Mouse (Mus musculus) kidney, adult 2 months (tissue): ENCODE results near the gene Gm45783. TPM values are rescaled to one million over a fixed set of nuclear protein-coding genes. Genes with fewer than 3 reads are reported as not detected.
"Not testable (repeated sequence)": the region's sequence is repeated elsewhere in the genome, so short reads cannot be mapped to it uniquely, and the experiment has no call there.

ENCODE experiments used
- DNase-seq: peaks from one replicate; pipeline ENCODE4 v3.0.0; 2021
- H3K27ac ChIP-seq: fragments of 200-500 bp; 2 replicates; pipeline ENCODE4 v1.5.1; 2012; ENCODE audit warnings: low read depth, low read length, control low read depth, inconsistent platforms; ENCODE audit not compliant: insufficient read depth
- H3K27me3 ChIP-seq: fragments of 200-500 bp; replicated peaks from 2 replicates; pipeline ENCODE4 v1.6.1; 2012; ENCODE audit warnings: mild to moderate bottlenecking, moderate library complexity, low read length, inconsistent platforms; ENCODE audit not compliant: control insufficient read depth, insufficient read depth
- H3K36me3 ChIP-seq: fragments of 200-500 bp; 2 replicates; pipeline ENCODE4 v1.6.1; 2012; ENCODE audit warnings: mild to moderate bottlenecking, moderate library complexity, low read length, inconsistent platforms; ENCODE audit not compliant: control insufficient read depth, insufficient read depth
- H3K4me1 ChIP-seq: fragments of 200-500 bp; 2 replicates; pipeline ENCODE4 v1.6.1; 2011; ENCODE audit warnings: low read length; ENCODE audit not compliant: control insufficient read depth, insufficient read depth
- H3K4me3 ChIP-seq: fragments of 200-500 bp; 2 replicates; pipeline ENCODE4 v1.5.1; 2011; ENCODE audit warnings: mild to moderate bottlenecking, low read depth, low read length, control low read depth; ENCODE audit not compliant: insufficient read depth
- CTCF ChIP-seq: fragments of 200-500 bp; conservative IDR thresholded peaks from 2 replicates; pipeline ENCODE4 v1.5.1; 2011; ENCODE audit warnings: low read depth, mild to moderate bottlenecking, control low read depth, low read length, moderate library complexity, mixed read lengths; ENCODE audit not compliant: insufficient read depth, insufficient read length
- POLR2A ChIP-seq: fragments of 200-500 bp; IDR thresholded peaks from one replicate; pipeline ENCODE4 v1.6.1; 2011; ENCODE audit warnings: low read depth, low read length, control low read depth
- WGBS: fragments of 180-500 bp; shearing (Covaris S2); methylation state at CpG from one replicate; pipeline ENCODE4 v1.1.7; 2018; 5-methylcytosine and 5-hydroxymethylcytosine counted together
- polyA plus RNA-seq: library from polyadenylated mRNA; depleted of rRNA; stranded (reverse); fragments of >200 nt; gene quantifications from 2 replicates; pipeline ENCODE4 v1.2.3, GENCODE M21; 2012; rRNA removed

Gene Gm45783
- not detected in 2 replicates for polyA plus RNA-seq

DNA sequence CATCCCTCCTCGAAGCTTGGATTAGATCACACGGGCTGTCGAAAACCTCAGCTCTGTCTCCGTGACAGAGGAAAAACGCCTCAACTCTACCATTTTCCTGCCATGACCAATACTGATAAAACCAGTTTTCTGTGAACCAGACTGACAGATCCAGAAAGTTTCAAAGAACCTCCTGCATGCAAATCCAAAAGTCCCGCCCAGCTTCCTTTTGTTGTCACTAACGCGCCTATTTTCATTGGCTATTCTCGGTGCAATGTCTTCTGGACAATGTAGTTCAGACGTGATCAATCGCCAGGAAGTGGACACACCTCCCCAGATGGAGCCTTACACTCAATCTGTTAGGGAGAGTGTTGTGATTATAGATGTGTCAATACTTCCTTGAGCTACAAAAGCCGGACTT is at the start of gene Gm45783:
Gm45783 (minus strand) TSS at position 143 of the 400 bp plus-strand sequence.
- DNase-seq, result peak; percentile 7
- WGBS, result 56% methylated on average over 12 of the region's 12 CpGs
- not testable (repeated sequence) for H3K27ac ChIP-seq, H3K4me1 ChIP-seq, H3K36me3 ChIP-seq, H3K27me3 ChIP-seq, H3K4me3 ChIP-seq

DNA sequence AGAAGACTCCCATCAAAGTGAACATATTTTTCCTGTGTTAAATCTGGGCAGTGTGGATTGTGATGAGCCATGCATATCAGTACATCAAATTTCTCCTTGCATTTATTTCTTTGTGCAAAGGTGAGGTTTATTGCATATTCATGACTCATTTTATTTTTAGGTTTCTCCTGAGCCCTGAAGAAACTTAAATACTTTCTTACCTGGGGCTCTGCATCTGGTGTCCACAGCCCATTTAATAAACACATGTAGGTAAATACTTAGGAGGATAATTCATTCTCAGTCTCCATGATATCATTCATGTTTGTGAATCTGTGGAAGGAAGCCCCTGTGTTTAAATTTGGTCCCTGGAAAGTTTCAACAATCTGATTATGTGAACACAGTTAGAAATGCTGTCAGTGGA is 25.2 kb upstream of the Gm45783 start, which contains the start of gene Vmn2r31:
Vmn2r31 (minus strand) TSS at position 101 of the 400 bp plus-strand sequence.
- H3K27ac ChIP-seq, H3K27me3 ChIP-seq, H3K4me1 ChIP-seq, DNase-seq, H3K4me3 ChIP-seq, H3K36me3 ChIP-seq: not testable (repeated sequence)

GRCm38 (mm10) chr7:7337509-7337908 is 36.9 kb downstream of the Gm45783 start, which contains the start of gene Vmn2r30:
Gene Vmn2r30 (minus strand): TSS chr7:7337609.
- H3K4me3 ChIP-seq, DNase-seq, H3K27me3 ChIP-seq, H3K36me3 ChIP-seq, H3K27ac ChIP-seq, H3K4me1 ChIP-seq: not testable (repeated sequence)
- WGBS, result 55% methylated on average over 1 of the region's 1 CpGs

- Histone ChIP-seq H3K27ac (no peak overlapping the region), H3K4me3 (no peak overlapping the region), H3K4me1 (peaks cover 2% of the 10 kb centered on the region; the same call in 1 of the 2 replicates), H3K36me3 (no peaks in the 10 kb centered on the region; the same call in 1 of the 2 replicates), H3K27me3 (no peaks in the 10 kb centered on the region)
- peak; percentile 55 for TF ChIP-seq CTCF
- no peak for TF ChIP-seq POLR2A
- WGBS, result 81% methylated on average over 16 of the region's 16 CpGs
- DNase-seq, result peak; percentile 70
Measured at GRCm38 (mm10) chr7:7295595-7295994, 78.8 kb downstream of the Gm45783 start.

Other genes starting within 250 kb of the Gm45783 start
- 0.27 TPM in 2 replicates for gene Zfp773, start 237.8 kb downstream of the Gm45783 start, polyA plus RNA-seq
- gene Zfp418, start 203.2 kb downstream of the Gm45783 start, polyA plus RNA-seq, result 0.88 and 0.95 TPM in 2 replicates
- gene Zfp772, start 164.6 kb downstream of the Gm45783 start, polyA plus RNA-seq, result 1.8 and 2.4 TPM in 2 replicates
- gene Vmn2r29, start 127.2 kb downstream of the Gm45783 start, polyA plus RNA-seq, result 0.46 and 1.1 TPM in 2 replicates
- 2.4 and 2.6 TPM in 2 replicates for gene Gm45844, start 96.3 kb downstream of the Gm45783 start, polyA plus RNA-seq
- gene Clcn4, start 73.7 kb downstream of the Gm45783 start, polyA plus RNA-seq, result 33.5 and 35.6 TPM in 2 replicates
- gene Vmn2r30, start 37.0 kb downstream of the Gm45783 start, polyA plus RNA-seq, result not detected in 2 replicates
- gene Vmn2r31, start 25.1 kb upstream of the Gm45783 start, polyA plus RNA-seq, result not detected in 2 replicates
- not detected in 2 replicates for gene Vmn2r32, start 105.4 kb upstream of the Gm45783 start, polyA plus RNA-seq
- gene Vmn2r33, start 192.2 kb upstream of the Gm45783 start, polyA plus RNA-seq, result not detected in 2 replicates